Mouse (Mus musculus) left cerebral cortex, postnatal 36 days (tissue): ENCODE data around the gene Fndc10. TPM values are rescaled to one million over a fixed set of nuclear protein-coding genes. Genes with fewer than 3 reads are reported as not detected.
A peak's percentile ranks its signal among the peaks of the same experiment; 100 is the strongest.
"Not testable (repeated sequence)": the region's sequence is repeated elsewhere in the genome, so short reads cannot be mapped to it uniquely, and the experiment has no call there.

Experiments
- DNase-seq, 2 experiments: peaks; one replicate each; pipeline ENCODE4 v3.0.0; 2021 to 2022; ENCODE audit warnings: low spot score in 2 of 2, mixed read lengths in 1 of 2
- intact Hi-C: fragments of 180-260 bp; cut with DNase I; formaldehyde crosslinking; loops from one replicate; pipeline ENCODE4 v1.15.1; 2025
- total RNA-seq, 2 experiments: library from RNA; stranded (reverse); gene quantifications; 2 replicates each; pipeline ENCODE4 v1.2.3; 2021

Fndc10 gene
- total RNA-seq, 2 experiments from 2014 or later, result 26.4 to 35.9 TPM

DNA sequence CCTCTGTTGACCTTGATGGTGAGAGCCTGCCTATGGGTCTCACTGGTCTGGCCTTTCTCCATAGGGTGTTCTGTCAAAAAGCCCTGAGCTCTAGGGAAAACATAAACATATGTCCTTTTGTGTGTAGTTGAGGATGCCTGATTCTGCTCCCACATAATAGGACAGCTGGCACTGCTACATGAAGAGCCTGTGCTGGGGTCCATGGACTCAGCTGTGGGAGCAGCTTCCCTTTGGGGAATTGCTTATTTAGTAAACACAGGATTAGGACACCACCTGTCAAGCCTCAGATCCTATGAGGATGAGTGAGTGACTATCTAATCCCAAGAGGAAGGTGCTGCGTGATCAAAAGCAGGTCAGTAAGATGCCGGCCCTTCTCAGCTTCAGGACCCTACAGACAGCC, 33.9 kb downstream of the Fndc10 start:
- no peak for DNase-seq
- intact Hi-C loops, result no loop called here

DNA sequence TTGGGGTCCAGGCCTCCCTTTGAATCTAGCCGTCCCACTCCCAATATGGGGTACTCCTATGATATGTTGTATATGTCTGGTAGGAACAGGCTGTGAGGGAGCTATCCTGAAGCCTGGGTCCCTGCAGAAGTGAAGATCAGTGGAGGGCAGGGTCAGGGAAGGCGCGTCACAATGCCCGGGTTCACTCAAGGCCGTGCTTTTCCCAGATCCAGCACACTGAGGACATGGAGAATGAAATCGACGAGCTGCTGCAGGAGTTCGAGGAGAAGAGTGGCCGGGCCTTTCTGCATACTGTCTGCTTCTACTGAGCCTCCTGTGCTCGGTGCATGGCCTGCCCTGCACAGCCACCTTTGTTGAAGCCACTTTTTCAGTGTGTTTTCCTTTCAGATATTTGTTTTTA, 39.1 kb downstream of the Fndc10 start:
- intact Hi-C loops, result no loop called here
- no peak for DNase-seq

DNA sequence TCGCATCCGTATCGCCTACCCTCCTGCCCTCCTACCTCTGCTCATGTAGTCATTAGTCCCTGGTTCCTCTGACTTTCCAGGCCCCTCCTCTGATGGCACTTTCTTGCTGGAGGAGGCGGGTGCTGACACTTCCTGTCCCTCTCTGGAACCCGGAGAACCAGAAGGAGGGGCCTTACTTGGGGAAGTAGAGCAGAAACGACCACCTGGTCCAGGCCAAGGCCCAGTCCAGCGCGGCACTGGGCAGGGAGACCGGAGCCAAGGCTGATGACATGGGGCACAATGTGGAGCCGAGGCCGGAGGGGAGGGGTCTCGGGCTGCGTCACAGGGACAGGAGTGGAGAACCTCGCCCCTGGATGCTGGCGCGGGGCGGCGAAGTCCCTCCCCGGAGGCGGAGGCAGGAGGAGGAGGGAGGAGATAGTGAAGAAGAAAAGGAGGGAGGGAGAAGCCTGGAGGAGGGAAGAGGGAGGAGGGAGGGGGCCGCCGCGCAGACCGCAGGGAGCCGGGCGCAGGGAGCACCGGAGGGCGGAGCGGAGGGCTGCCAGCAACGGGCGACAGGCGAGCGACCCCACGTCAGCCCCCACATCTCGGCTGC, 40.3 kb downstream of the Fndc10 start, which contains the start of gene Tmem240:
Gene Tmem240, plus strand, starts transcription at position 451 of the 592 bp plus-strand sequence.
- intact Hi-C loops, result no loop called here
- peak; percentile 89 to 91 for DNase-seq

DNA sequence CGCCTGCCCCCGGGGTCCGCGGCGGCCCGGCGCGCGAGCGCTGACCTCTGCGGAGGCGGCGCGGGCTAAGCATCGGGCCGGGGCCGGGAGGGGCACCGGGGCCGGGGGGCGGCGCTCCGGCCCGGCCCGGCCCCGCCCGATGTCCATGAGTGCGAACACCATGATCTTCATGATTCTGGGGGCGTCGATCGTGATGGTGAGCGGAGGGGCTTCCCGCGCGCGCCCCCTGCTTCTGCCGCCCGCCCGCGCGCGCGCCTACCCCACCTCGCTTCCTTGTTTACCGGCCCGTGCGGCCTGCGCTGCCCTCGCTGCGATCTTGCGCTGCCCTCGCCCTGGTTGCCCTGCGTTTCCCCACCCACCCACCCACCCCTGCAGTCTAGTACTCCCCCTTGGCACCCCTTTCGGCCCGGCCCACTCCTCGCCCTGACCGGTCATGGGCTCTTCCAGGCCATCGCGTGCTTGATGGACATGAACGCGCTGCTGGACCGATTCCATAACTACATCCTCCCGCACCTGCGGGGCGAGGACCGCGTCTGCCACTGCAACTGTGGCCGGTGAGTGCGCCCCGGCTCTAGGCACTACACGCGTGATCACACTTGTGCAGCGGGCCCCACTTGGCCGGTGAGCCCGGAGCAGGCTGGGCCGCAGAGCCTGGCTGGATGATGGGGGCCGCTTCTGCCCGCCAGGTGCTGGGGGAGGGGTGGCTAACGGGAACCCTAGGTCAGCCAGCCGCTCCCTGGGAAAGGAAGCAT, 41.0 kb downstream of the Fndc10 start:
- peak; percentile 42 to 59 for DNase-seq
- intact Hi-C loops, result no loop called here

DNA sequence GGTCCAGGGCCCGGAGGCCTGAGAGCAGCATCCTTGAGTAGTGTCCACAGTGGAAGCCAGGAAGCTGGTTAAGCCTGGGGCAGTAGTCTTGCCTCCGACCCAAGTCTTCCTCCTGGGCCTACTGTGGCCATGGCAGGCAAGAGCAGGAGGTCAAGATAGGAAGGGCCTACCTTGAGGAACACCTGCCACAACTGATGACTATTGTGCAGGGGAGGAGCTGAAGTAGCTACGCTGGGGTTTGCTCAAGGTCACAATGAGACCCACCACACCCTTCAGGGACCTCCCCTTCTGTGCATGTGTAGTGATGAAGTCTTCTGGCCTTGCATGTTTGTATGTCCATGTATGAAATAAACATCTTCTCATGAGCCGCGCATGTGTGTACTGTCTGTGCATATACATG, 41.6 kb downstream of the Fndc10 start:
- intact Hi-C loops, result no loop called here
- DNase-seq, result no peak

DNA sequence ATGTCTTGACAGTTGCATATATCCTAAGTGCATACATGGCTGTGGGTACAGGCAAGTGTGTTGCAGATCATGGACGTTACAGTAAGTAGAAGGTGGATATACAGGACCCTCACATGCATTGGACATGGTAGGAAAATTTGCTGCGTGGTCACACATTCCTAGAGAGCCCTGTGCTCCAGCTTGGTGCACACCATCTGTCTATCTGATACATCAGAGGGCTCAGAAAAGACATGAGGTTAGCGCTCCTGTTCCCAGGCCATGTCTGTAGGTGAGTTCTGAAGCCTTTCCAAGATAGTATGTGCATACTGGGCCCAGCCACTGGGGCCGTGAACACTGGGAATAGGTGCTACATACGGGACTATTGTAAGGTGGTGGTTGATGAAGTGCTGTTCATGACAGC, 42.3 kb downstream of the Fndc10 start:
- no peak for DNase-seq
- intact Hi-C loops, result no loop called here

DNA sequence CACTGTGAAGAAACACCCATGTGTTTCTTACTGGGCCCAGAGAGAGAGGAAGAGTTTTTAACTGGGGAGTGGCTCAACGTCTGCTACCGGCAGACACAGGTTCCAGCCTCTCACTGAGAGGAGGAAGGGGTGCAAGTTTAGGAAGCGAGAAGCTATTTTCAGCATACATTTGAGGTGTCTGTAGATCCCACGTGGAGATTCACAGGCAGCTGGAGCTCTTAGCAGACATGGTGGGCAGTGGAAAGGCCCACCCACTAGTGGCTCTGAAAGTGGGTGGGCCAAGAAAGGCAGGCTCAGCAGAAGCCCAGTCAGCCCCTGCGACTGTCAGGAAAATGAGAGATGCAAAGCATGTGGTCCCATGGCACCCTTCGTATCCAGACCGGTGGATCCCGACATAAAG, 44.1 kb downstream of the Fndc10 start:
- peak in 1 of 2 experiments; percentile 49 for DNase-seq

DNA sequence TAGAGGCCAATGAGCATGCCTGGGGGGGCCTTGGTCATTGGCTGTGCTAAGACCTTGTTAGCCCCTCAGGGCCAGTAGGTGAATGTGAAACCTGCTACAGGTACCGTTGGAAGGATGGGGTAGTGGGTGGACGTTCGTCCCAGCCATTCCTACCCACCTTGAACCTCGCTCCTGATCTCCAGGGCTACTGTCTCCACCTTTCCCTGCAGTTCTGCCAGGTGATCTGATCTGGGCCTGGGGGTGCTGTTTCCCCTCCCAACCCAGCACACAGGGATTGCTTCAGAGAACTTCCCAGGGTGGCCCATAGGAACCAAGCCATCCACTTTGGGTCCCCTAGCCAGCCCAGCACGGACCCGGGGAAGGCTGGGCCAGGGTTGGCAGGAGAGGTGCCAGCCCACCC, 45.0 kb downstream of the Fndc10 start:
- DNase-seq, result no peak
- intact Hi-C loops, result no loop called here

More for the DNA sequence above, 44.1 kb downstream of the Fndc10 start:
- intact Hi-C loops, result no loop called here

DNA sequence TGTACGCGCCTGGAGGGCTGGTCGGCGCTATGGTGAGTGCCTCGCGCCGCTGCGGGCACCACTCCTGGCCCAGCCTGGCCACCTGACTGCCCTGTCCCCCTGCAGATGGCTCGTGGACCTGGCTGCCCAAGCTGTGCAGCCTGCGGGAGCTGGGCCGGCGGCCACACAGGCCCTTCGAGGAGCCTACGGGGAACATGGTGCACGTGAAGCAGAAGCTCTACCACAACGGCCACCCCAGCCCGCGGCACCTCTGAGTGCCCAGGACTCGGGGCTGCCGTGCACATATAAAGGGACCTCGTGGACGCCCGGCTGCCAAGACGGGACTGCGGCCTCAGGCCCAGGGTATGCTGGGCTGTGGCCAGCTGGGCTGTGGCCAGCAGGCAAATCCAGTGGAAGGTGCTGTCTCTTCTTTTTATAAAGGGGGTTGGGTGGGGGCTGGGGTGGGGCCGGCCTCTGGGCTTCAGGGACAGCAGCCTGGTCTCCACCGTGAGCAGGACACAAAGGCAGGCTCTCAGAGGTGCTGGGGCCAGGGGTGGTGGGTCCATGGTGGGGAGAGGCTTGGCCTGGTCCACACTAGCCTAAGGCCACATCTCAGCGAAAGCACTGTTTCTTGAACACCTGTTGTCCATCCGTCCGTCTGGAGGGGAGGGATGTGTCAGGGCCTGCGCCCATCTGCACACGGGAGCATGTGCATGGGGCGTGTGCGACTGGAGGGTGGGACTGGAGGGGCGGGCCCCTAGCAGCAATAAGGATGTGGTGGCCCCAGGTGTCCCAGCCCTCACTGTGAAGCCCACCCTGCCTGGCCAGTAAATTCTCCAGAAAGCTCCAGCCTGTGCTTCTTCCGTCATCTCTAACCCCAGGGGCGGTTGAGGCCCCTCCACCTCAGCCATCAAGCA, 45.8 kb downstream of the Fndc10 start:
- no peak for DNase-seq
- intact Hi-C loops, result no loop called here

DNA sequence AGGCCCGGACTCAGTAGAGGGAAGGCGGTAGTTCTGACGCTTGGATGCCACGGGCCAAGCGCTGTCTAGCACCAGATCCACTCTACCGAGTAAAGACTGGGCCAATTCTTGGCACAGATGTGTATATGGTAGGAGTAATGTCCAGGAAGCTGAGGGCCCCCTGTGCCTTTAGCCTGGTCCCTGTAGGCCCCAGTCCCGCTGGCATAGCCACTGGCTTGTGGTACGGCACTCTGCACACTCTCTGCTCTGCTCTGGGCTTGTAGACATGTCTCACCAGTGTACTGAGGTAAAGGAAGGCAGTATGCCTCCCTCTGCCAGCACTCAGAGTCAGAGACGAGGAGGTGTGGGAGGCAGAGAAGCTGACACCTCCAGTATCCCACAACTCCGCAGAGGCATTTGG, 46.5 kb downstream of the Fndc10 start:
- intact Hi-C loops, DNase-seq: not testable (repeated sequence)

DNA sequence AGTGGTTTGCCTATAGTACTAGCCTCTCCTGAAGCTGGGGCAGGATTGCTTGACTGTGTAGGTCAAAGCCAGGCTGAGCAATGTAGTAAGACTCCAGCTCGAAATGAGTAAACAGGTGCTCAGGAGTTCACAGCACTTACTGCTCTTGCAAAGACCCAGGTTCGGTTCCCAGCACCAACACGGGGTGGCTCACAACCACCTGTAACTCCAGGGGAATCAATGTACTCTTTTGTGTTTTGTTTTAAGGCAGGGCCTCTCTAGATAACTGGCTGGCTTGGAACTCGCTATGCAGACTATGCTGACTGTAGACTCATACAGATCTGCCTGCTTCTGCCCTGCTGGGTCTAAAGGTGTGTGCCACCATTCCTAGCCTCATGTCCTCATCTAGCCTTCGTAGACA, 48.5 kb downstream of the Fndc10 start:
- intact Hi-C loops, result no loop called here
- no peak for DNase-seq

DNA sequence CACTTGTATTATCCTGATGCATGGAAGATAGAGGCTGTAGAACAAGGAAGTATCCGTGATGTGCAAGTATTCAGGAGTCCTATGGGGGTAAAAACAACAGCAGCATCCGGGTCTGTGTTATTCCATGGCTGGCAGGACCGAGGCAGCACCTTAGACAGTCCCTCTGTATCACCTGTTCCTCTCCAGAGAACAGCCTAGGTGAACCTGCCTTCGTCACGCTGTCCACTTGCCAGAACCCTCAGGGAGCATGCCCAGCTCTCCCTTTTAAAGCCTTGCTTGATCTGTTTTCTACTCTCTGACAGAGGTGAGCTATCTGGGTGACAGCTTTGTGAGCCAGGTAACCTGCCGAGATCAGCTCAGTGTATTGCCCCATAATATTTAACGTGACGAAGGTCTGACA, 50.3 kb downstream of the Fndc10 start:
- intact Hi-C loops, result no loop called here
- no peak for DNase-seq

DNA sequence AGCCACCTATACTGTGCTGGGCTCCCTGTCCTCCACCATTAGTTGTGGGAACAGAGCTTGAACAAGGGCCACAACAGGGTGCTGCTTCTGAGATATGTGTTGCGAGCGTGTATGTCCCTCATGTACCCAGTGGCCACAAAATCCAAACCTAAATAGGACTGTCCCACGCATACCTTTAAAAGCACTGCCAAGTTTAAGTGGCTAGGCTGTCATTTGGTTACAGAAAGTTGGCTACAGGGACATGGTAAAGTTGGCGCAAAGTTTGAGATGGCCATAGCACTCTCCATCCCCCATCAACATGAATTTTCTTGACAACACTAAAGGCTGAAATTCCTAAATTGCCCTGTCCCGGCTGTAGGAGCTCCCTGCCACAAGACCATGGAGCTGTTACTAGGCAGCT, 51.0 kb downstream of the Fndc10 start:
- DNase-seq, result no peak
- intact Hi-C loops, result no loop called here

Other genes starting within 250 kb of the Fndc10 start
- gene Tmem52, start 225.2 kb upstream of the Fndc10 start, total RNA-seq, result 1 to 10 TPM; 1.8 to 2.2 TPM
- 100 to 1,000 TPM; 857 to 949 TPM for gene Gnb1, start 203.0 kb upstream of the Fndc10 start, total RNA-seq
- 10 to 100 TPM; 56.0 to 59.6 TPM for gene Nadk, start 132.0 kb upstream of the Fndc10 start, total RNA-seq
- gene Slc35e2, start 92.9 kb upstream of the Fndc10 start, total RNA-seq, result 10 to 100 TPM; 49.6 to 52.6 TPM
- 10 to 100 TPM; 44.0 to 53.0 TPM for gene Cdk11b, start 69.5 kb upstream of the Fndc10 start, total RNA-seq
- gene Gm10563, start 48.9 kb upstream of the Fndc10 start, total RNA-seq, result not detected
- 1 to 10 TPM; 1.1 to 5.3 TPM for gene Mmp23, start 41.0 kb upstream of the Fndc10 start, total RNA-seq
- 100 to 1,000 TPM; 113 to 122 TPM for gene Mib2, start 25.1 kb upstream of the Fndc10 start, total RNA-seq
- 100 to 1,000 TPM in 1 of 2 experiments, 10 to 100 TPM in 1; 87.0 to 104 TPM for gene Ssu72, start 10.5 kb downstream of the Fndc10 start, total RNA-seq
- 10 to 100 TPM; 55.5 to 62.2 TPM for gene Tmem240, start 40.5 kb downstream of the Fndc10 start, total RNA-seq
- 10 to 100 TPM; 37.5 to 48.3 TPM for gene Atad3a, start 66.8 kb downstream of the Fndc10 start, total RNA-seq
- 10 to 100 TPM; 13.1 to 13.4 TPM for gene Vwa1, start 80.4 kb downstream of the Fndc10 start, total RNA-seq
- 10 to 100 TPM; 18.3 to 30.0 TPM for gene Tmem88b, start 91.5 kb downstream of the Fndc10 start, total RNA-seq
- not detected for gene Ankrd65, start 96.1 kb downstream of the Fndc10 start, total RNA-seq
- gene Mrpl20, start 108.5 kb downstream of the Fndc10 start, total RNA-seq, result 10 to 100 TPM; 77.3 to 91.6 TPM
- 10 to 100 TPM; 50.4 to 84.5 TPM for gene Ccnl2, start 118.1 kb downstream of the Fndc10 start, total RNA-seq
- 100 to 1,000 TPM in 1 of 2 experiments, 10 to 100 TPM in 1; 88.7 to 101 TPM for gene Aurkaip1, start 136.9 kb downstream of the Fndc10 start, total RNA-seq
- 10 to 100 TPM in 1 of 2 experiments, 1 to 10 TPM in 1; 5.8 to 10.3 TPM for gene Mxra8, start 145.3 kb downstream of the Fndc10 start, total RNA-seq
- gene Dvl1, start 153.1 kb downstream of the Fndc10 start, total RNA-seq, result 10 to 100 TPM; 85.8 to 91.7 TPM
- under 1 TPM; 0.11 to 0.15 TPM for gene Tas1r3, start 169.0 kb downstream of the Fndc10 start, total RNA-seq
- 10 to 100 TPM; 31.2 to 35.2 TPM for gene Cptp, start 175.1 kb downstream of the Fndc10 start, total RNA-seq
- gene Ints11, start 175.2 kb downstream of the Fndc10 start, total RNA-seq, result 10 to 100 TPM; 33.2 to 34.0 TPM
- gene Pusl1, start 197.4 kb downstream of the Fndc10 start, total RNA-seq, result 10 to 100 TPM; 56.3 to 67.4 TPM
- gene Acap3, start 197.5 kb downstream of the Fndc10 start, total RNA-seq, result 100 to 1,000 TPM; 137 to 150 TPM
- gene Ube2j2, start 249.5 kb downstream of the Fndc10 start, total RNA-seq, result 10 to 100 TPM; 78.8 to 80.1 TPM